Mouse (Mus musculus): ENCODE measurements around the gene Ttc21a.

- TF ChIP-seq CTCF (IDR thresholded peaks at IDR 0.05; ENCODE audit: low read depth) (0 out of 2 replicates have a peak, but pooled peaks have one; percentile 10), EP300 (optimal IDR thresholded peaks at IDR 0.05) (no peak)
Measured at GRCm38 (mm10) chr9:119982956-119983551, 45.6 kb downstream of the Ttc21a start.

All from stomach, postnatal 0 days (tissue).